Mouse (Mus musculus) midbrain, embryonic 13.5 days (tissue): ENCODE results near the gene Gm49396. TPM values are rescaled to one million over a fixed set of nuclear protein-coding genes. Genes with fewer than 3 reads are reported as not detected.

Experiments
- ATAC-seq: fragments of 200-750 bp; cut with Nextera tagmentation; 2 replicates; pipeline ENCODE4 v1.8.0; 2017; ENCODE audit warnings: mild to moderate bottlenecking, moderate TSS enrichment, moderate library complexity
- H3K27ac ChIP-seq: fragments of 300-500 bp; sonication (generic); 2 replicates; pipeline ENCODE4 v1.5.1; 2015; ENCODE audit warnings: inconsistent platforms, mild to moderate bottlenecking, moderate library complexity
- H3K27me3 ChIP-seq: fragments of 300-500 bp; sonication (generic); 2 replicates; pipeline ENCODE4 v1.6.1; 2015; ENCODE audit warnings: mild to moderate bottlenecking, inconsistent platforms
- H3K36me3 ChIP-seq: fragments of 300-500 bp; sonication (generic); 2 replicates; pipeline ENCODE4 v1.6.1; 2015; ENCODE audit warnings: mild to moderate bottlenecking, inconsistent platforms
- H3K4me1 ChIP-seq: fragments of 300-500 bp; sonication (generic); replicated peaks from 2 replicates; pipeline ENCODE4 v1.6.1; 2015; ENCODE audit warnings: inconsistent platforms
- H3K4me2 ChIP-seq: fragments of 300-500 bp; sonication (generic); replicated peaks from 2 replicates; pipeline ENCODE4 v1.6.1; 2015; ENCODE audit warnings: moderate library complexity, mild to moderate bottlenecking, inconsistent platforms
- H3K4me3 ChIP-seq: fragments of 300-500 bp; sonication (generic); replicated peaks from 2 replicates; pipeline ENCODE4 v1.5.1; 2015; ENCODE audit warnings: mild to moderate bottlenecking, inconsistent platforms
- H3K9ac ChIP-seq: fragments of 300-500 bp; sonication (generic); replicated peaks from 2 replicates; pipeline ENCODE4 v1.6.1; 2015; ENCODE audit warnings: mild to moderate bottlenecking, inconsistent platforms
- H3K9me3 ChIP-seq: fragments of 300-500 bp; sonication (generic); 2 replicates; pipeline ENCODE4 v1.6.1; 2016; ENCODE audit warnings: mild to moderate bottlenecking, inconsistent platforms
- WGBS: fragments of 180-500 bp; shearing (Covaris S2); methylation state at CpG from one replicate; pipeline ENCODE4 v1.1.7; 2015; 5-methylcytosine and 5-hydroxymethylcytosine counted together
- polyA plus RNA-seq: library from polyadenylated mRNA; unstranded; fragments of >200 nt; fragmentation: Nextera tagmentation; extraction: Ambion mirVana; gene quantifications from 2 replicates; pipeline ENCODE4 v1.2.1, GENCODE M21; 2015

Gene Gm49396
- polyA plus RNA-seq, 1 experiment from 2014 or later = 22.6 TPM

GRCm38 (mm10) chr7:30604424-30604823, 41.3 kb downstream of the Gm49396 start:
- Histone ChIP-seq H3K9ac (no peak overlapping the region), H3K36me3 (no peaks in the 10 kb centered on the region)

GRCm38 (mm10) chr7:30604944-30605343, 41.8 kb downstream of the Gm49396 start:
- ATAC-seq = no peak
- Histone ChIP-seq H3K4me1 (peaks cover 6% of the 10 kb centered on the region; the same call in 1 of the 2 replicates), H3K27ac (no peak overlapping the region)

More at GRCm38 (mm10) chr7:30604424-30604823, 41.3 kb downstream of the Gm49396 start:
- Histone ChIP-seq H3K27ac (no peak overlapping the region), H3K4me2 (no peak overlapping the region), H3K4me1 (peaks cover 10% of the 10 kb centered on the region; the same call in 1 of the 2 replicates), H3K27me3 (no peaks in the 10 kb centered on the region), H3K4me3 (no peak overlapping the region), H3K9me3 (no peaks in the 10 kb centered on the region)
- 64% methylated on average over 8 of the region's 8 CpGs for WGBS
- no peak for ATAC-seq

GRCm38 (mm10) chr7:30607706-30608309, 44.7 kb downstream of the Gm49396 start:
- no peaks in the 10 kb centered on the region for H3K27me3 ChIP-seq
- no peak overlapping the region for H3K4me2 ChIP-seq
- 33% methylated on average over 8 of the region's 8 CpGs for WGBS
- no peaks in the 10 kb centered on the region for H3K36me3 ChIP-seq
- no peak overlapping the region for H3K4me3 ChIP-seq
- no peak overlapping the region; the same call in 1 of the 2 replicates for H3K9ac ChIP-seq
- no peaks in the 10 kb centered on the region; the same call in 1 of the 2 replicates for H3K4me1 ChIP-seq
- peak; percentile 55; the same call in 1 of the 2 replicates for ATAC-seq
- H3K27ac ChIP-seq = no peak overlapping the region
- no peaks in the 10 kb centered on the region for H3K9me3 ChIP-seq

More at GRCm38 (mm10) chr7:30604944-30605343, 41.8 kb downstream of the Gm49396 start:
- H3K4me2 ChIP-seq = no peak overlapping the region
- no peaks in the 10 kb centered on the region for H3K36me3 ChIP-seq
- no peak overlapping the region for H3K9ac ChIP-seq
- 91% methylated on average over 8 of the region's 8 CpGs for WGBS
- no peak overlapping the region for H3K4me3 ChIP-seq
- no peaks in the 10 kb centered on the region for H3K9me3 ChIP-seq
- H3K27me3 ChIP-seq = no peaks in the 10 kb centered on the region

GRCm38 (mm10) chr7:30608476-30608875, 45.3 kb downstream of the Gm49396 start:
- Histone ChIP-seq H3K27ac (no peak overlapping the region), H3K9ac (no peak overlapping the region; the same call in 1 of the 2 replicates), H3K4me3 (no peak overlapping the region), H3K27me3 (no peaks in the 10 kb centered on the region), H3K4me2 (no peak overlapping the region), H3K4me1 (no peaks in the 10 kb centered on the region; the same call in 1 of the 2 replicates), H3K9me3 (no peaks in the 10 kb centered on the region), H3K36me3 (no peaks in the 10 kb centered on the region)
- no peak for ATAC-seq
- 47% methylated on average over 15 of the region's 16 CpGs for WGBS

GRCm38 (mm10) chr7:30610043-30610442, 46.9 kb downstream of the Gm49396 start:
- H3K27me3 ChIP-seq = no peaks in the 10 kb centered on the region
- no peak overlapping the region for H3K4me2 ChIP-seq
- H3K4me1 ChIP-seq = no peaks in the 10 kb centered on the region; the same call in 1 of the 2 replicates
- H3K4me3 ChIP-seq = no peak overlapping the region
- 58% methylated on average over 7 of the region's 7 CpGs for WGBS
- H3K36me3 ChIP-seq = peaks cover 1% of the 10 kb centered on the region; the same call in 1 of the 2 replicates
- no peak overlapping the region for H3K27ac ChIP-seq
- ATAC-seq = no peak
- no peaks in the 10 kb centered on the region for H3K9me3 ChIP-seq
- H3K9ac ChIP-seq = no peak overlapping the region

GRCm38 (mm10) chr7:30612654-30613402, 49.7 kb downstream of the Gm49396 start, which contains the start of gene Upk1a:
Gene Upk1a, minus strand, starts transcription at chr7:30612847.
- WGBS = 79% methylated on average over 8 of the region's 8 CpGs
- H3K4me3 ChIP-seq = no peak within 1 kb of the TSS
- no peak within 1 kb of the TSS for H3K9ac ChIP-seq
- H3K27me3 ChIP-seq = no peaks in the 10 kb centered on the region
- H3K27ac ChIP-seq = no peak within 1 kb of the TSS
- H3K4me2 ChIP-seq = no peak within 1 kb of the TSS
- 0 out of 2 replicates have a peak, but pooled peaks have one; percentile 10 for ATAC-seq
- H3K36me3 ChIP-seq = peaks cover 29% of the 10 kb centered on the region
- no peaks in the 10 kb centered on the region; the same call in 1 of the 2 replicates for H3K4me1 ChIP-seq
- no peaks in the 10 kb centered on the region for H3K9me3 ChIP-seq

GRCm38 (mm10) chr7:30613529-30614112, 50.5 kb downstream of the Gm49396 start:
- ATAC-seq = 0 out of 2 replicates have a peak, but pooled peaks have one; percentile 45
- H3K36me3 ChIP-seq = peaks cover 37% of the 10 kb centered on the region
- WGBS = 20% methylated on average over 14 of the region's 14 CpGs

GRCm38 (mm10) chr7:30614454-30614853, 51.3 kb downstream of the Gm49396 start:
- H3K4me2 ChIP-seq = no peak overlapping the region
- no peaks in the 10 kb centered on the region for H3K4me1 ChIP-seq
- no peak overlapping the region for H3K27ac ChIP-seq
- H3K4me3 ChIP-seq = no peak overlapping the region
- ATAC-seq = no peak
- H3K9ac ChIP-seq = no peak overlapping the region
- H3K36me3 ChIP-seq = peaks cover 45% of the 10 kb centered on the region
- no peaks in the 10 kb centered on the region for H3K27me3 ChIP-seq
- no peaks in the 10 kb centered on the region for H3K9me3 ChIP-seq
- WGBS = 82% methylated on average over 2 of the region's 2 CpGs

More at GRCm38 (mm10) chr7:30613529-30614112, 50.5 kb downstream of the Gm49396 start:
- no peaks in the 10 kb centered on the region for H3K9me3 ChIP-seq
- no peak overlapping the region for H3K9ac ChIP-seq
- no peaks in the 10 kb centered on the region; the same call in 1 of the 2 replicates for H3K4me1 ChIP-seq
- no peak overlapping the region for H3K27ac ChIP-seq
- no peaks in the 10 kb centered on the region for H3K27me3 ChIP-seq
- no peak overlapping the region for H3K4me2 ChIP-seq
- H3K4me3 ChIP-seq = no peak overlapping the region

GRCm38 (mm10) chr7:30615049-30615760, 52.1 kb downstream of the Gm49396 start:
- 70% methylated on average over 5 of the region's 5 CpGs for WGBS
- Histone ChIP-seq H3K4me3 (no peak overlapping the region), H3K4me2 (no peak overlapping the region), H3K4me1 (no peaks in the 10 kb centered on the region), H3K27me3 (no peaks in the 10 kb centered on the region), H3K9me3 (no peaks in the 10 kb centered on the region), H3K9ac (no peak overlapping the region), H3K27ac (no peak overlapping the region), H3K36me3 (peaks cover 47% of the 10 kb centered on the region)
- ATAC-seq = 0 out of 2 replicates have a peak, but pooled peaks have one; percentile 18
